Mouse (Mus musculus) retina, adult 2 months (tissue): ENCODE measurements around the gene Opa1.

Experiments used
- DNase-seq: peaks from one replicate; pipeline ENCODE4 v3.0.0-alpha.2; 2012; ENCODE audit warnings: low read depth, low spot score

Opa1 gene

DNA sequence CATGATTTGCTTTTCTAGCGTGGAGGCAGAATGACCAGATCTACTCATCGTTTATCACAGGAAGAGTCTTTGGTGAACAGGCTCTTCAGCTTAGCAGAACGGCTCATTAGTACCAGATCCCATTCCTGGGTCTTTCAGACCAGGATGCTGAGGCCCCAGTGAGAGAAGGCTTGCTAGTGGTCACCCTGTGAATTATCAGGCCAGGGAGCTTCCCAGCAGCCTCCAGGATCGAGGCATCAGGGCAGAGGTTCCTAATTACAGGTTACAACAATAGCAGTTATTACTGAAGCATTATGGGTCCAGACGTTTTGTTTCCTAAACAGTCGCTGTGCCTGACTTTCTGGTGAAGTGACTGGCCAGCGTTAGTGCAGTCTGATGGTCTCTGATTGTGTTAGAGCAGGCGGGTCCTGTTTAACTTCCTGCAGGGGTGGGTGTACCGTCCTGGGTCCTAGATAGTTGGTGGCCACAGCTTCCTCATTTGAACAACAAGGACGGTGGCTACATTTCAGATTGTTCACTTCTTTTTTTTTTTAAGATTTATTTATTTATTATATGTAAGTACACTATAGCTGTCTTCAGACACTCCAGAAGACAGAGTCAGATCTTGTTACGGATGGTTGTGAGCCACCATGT is 110.2 kb downstream of the Opa1 start:
- no peak for DNase-seq

DNA sequence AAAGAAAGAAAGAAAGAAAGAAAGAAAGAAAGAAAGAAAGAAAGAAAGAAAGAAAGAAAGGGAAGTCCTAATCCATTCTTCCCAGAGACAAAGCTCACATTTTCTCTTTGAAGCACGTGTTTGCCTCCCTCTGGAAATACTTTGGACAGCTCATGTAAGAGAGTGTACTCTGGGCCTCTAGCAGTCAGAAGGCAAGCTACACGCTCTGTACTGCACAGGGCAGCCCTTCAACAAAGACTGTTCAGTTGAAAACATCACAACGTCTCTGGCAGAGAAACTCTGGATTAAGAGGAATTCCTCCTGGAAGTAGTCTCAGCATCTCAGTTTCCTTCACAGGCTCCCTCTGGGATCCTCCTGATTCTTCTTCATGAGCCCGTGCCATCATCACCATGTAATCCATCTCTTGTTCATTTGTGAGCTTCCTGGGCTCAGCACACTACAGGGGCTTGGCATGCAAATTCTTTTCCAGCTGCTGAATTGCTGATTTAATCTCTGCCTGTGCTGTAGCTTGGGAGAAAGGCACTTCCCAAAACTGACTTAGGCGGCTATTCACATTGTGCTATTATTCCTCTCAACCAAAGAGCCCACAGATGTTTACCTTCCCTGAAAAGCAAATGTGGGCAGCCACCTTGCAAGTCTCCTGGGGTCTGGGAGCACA is 114.0 kb downstream of the Opa1 start:
- no peak for DNase-seq

DNA sequence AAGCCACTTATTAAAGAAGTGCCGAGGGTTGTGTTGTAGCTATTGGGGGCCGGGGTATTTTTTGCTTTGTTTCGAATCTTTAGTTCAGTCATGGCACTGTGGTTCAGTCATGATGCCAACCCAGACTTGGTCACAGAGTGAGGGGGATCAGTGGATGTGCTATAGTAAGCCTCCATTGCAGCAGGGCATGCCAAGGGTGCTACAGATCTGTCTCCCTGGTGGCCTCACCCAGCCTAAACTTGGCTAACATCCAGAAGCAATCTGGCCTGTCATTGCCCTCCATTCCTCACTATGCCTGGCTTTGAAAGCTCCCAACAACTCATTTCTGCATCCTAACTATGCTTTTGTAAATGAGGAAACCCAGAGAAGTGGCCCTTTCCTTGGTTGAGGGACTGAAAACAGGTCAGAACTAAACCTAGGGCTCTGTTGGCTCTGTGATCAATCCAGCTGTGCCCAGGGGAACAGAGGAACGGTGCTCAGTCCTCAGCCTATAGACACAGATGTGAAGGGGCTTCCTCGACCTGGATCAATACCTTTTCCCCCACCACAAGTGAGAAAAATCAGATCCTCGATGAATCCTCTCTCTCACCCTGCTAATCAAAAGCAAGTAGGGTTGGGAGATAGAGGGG is 114.8 kb downstream of the Opa1 start:
- DNase-seq = no peak

DNA sequence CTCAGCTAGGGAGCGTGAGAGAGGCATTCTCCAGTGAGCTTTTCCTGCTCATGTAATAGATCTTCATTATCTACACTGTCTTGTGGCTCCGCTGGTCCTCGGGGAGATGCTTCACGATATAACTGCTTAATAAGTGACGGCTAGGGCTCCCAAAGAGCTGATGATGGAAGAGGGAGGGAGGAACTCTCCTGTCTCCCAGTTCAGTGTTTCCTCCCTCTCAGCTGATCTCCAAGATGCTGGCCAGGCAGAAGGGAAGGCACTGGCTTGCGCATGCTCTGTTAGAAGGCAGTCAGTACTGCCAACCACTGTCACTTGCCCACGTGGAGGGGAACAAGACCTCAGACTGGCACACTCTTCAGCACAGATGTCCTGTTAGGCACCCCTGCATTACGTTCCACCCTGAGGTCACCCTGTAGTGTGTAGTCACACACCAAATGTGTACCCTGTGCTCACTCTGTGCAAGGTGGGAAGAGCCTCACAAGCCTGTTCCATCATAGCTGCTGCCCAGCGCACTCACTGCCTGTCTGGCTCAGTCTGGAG is 115.4 kb downstream of the Opa1 start:
- DNase-seq = no peak
